Mouse (Mus musculus): Measurements from ENCODE around the gene 4930562C15Rik.

Gene 4930562C15Rik

GRCm38 (mm10) chr16:4862863-4863483 lies 27.8 kb downstream of the 4930562C15Rik start:
- DNase-seq: peak; percentile 58 to 71

- no peak for DNase-seq
These were observed 28.5 kb downstream of the 4930562C15Rik start for GRCm38 (mm10) chr16:4863742-4864141.

- DNase-seq: peak; percentile 34 to 57
These were observed 31.0 kb downstream of the 4930562C15Rik start for GRCm38 (mm10) chr16:4866101-4866695.

DNA sequence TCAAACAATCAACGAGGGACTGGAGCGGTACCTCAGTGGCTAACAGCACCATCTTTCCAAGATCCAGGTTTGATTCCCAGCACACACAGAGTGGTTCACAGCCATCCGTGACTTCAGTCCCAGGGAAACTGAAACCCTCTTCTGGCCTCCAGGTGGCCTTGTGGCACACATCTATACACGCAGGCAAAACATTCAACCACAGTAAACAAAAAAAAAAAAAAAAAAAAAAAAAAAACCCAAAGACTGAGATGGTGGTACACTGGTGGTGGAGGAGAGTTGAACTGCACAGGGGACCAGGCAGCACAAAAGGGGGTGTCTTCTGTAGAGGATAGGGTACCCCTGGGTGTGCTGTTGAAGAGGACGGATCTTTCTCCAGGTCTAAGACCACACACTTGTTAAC lies 35.3 kb downstream of the 4930562C15Rik start:
- no peak for DNase-seq

- DNase-seq: no peak
These were observed 36.7 kb downstream of the 4930562C15Rik start for GRCm38 (mm10) chr16:4871926-4872325.

GRCm38 (mm10) chr16:4875198-4876032 lies 40.2 kb downstream of the 4930562C15Rik start:
- DNase-seq: peak in 1 of 2 experiments; percentile 34

DNA sequence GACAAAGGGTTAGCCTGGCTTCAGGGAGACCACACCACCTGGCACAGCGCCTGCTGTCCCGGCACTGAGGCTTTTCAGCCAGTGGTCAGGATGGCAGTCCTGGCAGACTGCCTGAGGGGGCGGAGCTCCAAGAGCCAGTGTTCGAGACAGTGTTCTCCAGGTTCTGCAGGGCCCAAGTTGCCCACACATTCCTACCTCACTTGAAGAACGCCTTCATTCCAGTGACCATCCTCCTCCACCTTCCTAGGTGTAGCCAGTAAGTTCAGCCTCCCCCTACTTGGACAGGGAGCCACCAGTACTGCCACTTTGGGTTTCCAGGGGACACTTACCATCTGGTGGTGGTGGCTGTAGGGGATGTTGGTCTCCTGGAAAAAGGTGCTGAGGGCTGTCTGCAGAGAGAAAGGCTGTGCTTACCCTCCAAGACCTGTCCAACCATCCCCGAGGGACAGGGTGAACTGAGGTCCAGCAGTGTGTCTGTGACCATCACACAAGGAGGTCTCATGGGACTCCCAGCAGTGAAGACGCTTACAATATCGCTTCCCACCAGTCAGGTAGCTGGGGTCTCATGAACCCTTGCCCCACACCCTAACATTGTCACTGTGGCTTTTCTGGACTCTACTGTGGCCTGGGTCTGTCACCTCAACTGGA lies 40.9 kb downstream of the 4930562C15Rik start:
- peak; percentile 53 to 78 for DNase-seq

GRCm38 (mm10) chr16:4877195-4877594 lies 42.0 kb downstream of the 4930562C15Rik start:
- DNase-seq: peak in 1 of 2 experiments; percentile 38

- DNase-seq: no peak
These were observed 42.5 kb downstream of the 4930562C15Rik start for GRCm38 (mm10) chr16:4877701-4878100.

GRCm38 (mm10) chr16:4878192-4878885 lies 43.1 kb downstream of the 4930562C15Rik start:
- peak in 1 of 2 experiments; percentile 30 for DNase-seq

DNA sequence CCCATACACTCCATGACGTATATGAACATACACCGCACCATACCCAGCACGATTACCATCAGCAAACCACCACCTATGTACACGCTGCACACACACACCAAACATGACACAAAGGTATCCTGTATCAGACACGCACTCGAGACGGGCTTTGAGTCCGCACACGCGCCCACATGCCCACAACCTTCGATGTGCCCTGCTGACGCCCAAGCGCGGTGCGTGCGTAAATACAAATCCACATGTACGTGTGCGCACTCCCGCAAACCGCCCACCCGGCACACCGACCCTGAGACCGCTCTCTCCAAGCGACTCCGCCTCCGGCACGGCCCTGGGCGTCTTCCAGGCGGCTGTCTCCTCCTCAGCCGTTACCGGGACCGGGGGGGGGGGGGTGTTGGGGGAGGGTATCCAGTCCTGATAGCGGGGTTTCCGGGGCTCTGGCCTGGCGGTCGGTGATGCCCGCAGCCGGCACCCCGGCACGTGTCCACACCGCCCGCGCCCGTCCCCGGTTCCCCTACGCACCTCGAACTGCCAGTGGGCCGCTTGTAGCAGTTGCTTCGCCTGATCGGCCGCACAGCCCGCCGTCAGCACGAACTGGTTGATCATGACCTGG lies 44.0 kb downstream of the 4930562C15Rik start:
- DNase-seq: peak in 1 of 2 experiments; percentile 70

DNA sequence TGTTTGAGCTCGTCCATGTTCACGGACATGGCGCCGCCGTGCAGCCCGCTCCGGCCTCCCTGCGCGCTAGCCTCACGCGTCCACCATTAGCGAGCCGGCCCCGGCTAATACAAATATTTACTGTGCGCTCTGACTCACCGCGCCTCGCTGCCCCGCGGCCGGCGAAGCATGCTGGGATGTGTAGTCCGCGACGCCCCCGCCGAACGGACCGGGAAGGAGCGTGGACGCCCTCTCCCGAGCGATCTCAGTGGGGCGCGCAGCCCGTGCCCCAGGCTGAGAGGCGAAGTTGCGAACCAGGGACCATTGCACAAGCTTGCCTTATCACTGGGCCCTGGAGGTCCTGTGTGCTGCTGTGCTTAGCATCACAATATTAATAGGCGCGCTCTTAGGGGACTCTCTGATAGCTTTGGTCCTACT lies 44.5 kb downstream of the 4930562C15Rik start:
- DNase-seq: peak; percentile 93 to 95

DNA sequence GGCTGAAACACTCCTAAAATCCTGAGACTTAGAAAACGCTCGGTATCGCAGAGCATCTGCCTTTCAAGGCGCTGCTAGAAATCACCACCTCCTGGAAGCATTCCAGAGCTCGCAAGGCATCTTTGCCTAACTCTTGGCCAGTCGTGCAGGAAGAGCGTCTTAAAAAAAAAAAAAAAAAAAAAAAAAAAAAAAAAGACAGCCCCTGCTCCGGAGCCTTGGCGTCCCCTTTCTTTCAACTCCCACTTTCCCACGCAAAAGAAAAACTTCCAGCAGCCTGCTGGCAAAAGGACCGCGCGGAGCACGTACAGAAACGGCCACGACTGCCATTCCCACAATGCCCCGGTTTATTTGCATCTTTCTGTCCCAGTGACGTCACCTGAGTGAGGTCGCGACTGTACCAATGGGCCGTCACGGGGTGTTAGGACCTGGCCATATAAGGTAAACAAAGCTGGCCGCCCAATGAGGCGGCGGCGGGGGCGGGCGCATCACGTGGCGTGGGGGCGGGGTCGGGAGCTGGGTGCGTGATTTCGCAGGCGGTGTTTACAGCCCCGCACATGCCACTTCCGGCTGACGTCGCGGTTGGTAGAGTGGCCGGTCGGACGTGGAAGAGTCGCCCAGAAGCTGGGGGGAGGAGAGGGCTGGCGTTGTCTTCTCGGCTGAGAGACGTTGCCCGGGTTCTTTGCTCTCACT lies 45.1 kb downstream of the 4930562C15Rik start, which contains the start of gene Ubald1:
Gene Ubald1, minus strand, starts transcription at position 180 of the 690 bp plus-strand sequence.
- DNase-seq: peak; percentile 98 to 100

DNA sequence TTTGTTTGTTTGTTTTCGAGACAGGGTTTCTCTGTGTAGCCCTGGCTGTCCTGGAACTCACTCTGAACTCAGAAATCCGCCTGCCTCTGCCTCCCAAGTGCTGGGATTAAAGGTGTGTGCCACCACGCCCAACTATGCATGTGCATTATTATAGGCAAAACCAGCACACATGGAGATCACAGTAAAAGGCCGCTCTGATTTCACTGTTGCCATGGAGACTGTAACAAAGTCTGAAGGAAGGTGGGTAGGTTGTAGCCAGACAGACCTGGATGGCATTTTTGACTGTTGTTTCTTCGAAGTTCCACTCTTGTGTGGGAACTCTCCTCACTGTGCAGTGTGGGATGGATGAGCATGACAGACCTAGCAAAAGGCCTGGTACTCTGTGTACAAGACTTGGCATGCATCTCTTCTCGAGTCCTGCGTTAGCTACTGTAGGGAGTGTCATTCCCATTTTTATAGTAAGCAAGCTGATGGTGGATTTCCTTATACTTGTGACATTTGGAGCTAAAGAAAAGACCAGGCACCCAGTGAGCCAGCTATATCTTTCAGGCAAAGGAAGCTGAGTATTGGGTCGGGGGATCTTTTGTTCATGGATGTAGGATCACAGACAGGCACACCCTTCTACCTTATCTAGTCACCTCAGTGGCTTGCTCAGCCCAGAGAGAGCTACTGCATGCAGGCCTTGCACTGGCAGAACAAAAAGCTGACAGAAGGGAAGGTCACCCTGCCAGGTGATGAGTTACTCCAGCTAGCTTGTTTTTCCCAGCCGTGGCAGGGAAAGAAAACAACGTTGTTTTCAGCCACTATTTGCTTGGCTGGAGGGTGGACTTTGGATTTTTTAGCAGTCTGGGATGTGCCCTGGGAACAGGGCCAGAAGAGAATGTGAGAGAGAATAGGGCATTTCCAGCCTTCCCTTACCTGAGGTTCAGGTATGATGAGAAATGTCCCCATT lies 46.5 kb downstream of the 4930562C15Rik start:
- DNase-seq: no peak

- DNase-seq: no peak
These were observed 49.7 kb downstream of the 4930562C15Rik start for GRCm38 (mm10) chr16:4884930-4885329.

DNA sequence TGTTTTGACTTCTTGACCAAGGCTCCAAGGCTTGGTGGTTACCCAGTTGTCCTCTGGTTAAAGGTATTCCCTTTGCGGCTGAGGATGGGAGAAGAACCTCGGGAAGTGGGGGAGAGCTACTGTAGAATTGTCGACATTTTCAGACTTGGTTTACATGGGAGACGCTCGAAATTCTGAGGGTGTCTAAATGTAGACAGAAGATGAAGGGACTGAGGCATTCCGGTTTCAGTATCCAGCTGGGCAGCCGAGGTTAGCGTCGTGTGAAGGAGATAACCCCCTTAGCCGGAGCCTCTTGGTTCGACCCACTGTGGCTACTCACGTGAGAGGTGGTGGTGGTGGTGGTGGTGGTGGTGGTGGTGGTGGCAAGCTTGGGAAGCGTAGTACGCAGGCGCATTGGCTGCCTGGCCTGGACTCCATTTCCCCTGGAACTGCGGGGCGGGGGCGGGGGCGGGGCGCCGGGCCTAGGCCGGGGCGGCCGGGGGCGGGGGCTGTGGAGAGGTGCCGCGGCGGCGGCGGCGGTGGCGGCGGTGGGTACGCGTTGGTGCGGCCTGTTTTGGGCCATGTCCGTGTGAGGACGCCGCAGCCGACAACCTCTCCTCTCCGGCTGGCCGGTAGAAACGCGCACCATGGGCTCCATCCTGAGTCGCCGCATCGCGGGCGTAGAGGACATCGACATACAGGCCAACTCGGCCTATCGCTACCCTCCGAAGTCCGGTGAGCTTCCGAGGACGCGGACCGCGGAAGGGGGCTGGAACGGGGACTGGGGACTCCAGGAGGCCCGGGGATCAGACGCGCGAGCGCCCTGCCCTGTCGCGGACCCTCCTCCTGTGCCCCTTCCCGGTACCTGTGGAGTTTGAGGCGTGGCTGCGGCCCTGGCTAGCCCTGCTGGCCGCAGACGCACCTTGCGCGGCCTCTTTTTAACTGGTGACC lies 50.8 kb downstream of the 4930562C15Rik start, which contains the start of gene Mgrn1:
Gene Mgrn1, plus strand, starts transcription at position 490 of the 930 bp plus-strand sequence.
- peak; percentile 88 to 95 for DNase-seq

DNA sequence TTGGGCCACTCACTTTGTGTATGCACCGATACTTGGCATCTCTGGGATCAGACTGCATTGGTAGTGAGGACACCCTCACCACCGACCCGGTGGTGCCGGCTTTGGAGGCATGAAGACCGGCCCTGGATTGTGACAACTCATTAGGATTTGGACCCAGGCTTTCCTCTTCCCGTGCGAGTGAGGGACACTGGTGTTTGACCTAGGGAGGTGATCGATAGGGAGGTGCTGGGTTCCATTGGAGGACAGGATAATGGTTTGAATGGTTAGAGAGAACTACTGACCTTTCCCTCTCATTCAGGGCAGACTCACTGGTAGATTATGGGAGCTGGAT lies 51.4 kb downstream of the 4930562C15Rik start:
- DNase-seq: no peak

DNA sequence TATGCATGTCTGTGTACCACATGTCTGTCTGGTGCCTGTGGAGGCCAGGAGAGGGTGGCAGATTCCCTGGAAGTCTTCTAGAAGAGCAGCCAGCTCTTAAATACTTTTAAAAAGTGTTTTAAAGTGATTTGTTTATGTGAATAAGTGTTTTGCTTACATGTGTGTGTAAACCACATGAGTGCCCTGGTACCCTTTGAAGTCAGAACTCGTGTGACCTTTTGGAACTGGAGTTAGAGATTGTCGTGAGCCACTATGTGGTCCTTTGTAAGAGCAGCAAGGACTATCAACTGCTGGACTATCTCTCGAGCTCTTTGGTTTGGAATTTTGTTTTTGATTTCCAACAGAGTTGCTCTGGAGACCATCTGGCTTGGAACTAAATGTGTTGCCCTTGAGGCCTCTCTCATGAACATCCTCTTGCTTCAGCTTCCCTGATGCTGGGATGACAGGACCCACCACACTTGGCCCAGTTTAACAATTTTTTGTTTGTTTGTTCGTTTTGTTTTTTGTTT lies 55.0 kb downstream of the 4930562C15Rik start:
- no peak for DNase-seq

DNA sequence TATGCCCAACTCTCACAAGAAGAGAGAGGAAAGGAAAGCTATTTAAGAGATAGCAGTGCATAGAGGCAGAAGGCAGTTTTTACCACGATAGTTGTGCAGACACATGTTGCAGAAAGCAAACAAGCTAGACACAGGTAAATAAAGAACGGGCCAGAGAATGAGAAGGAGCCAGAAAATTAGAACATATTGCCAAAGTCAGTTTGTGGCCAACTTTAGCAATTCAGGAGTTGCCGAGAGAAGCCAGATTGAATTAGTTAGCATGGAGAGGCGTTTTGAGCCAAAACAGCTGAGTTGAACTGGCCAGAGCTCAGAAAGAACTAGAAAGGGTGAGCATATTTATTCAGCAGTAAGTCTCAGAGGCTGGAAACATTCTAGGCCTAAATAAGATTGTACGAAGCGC lies 57.0 kb downstream of the 4930562C15Rik start:
- DNase-seq: no peak

All from cerebellum, postnatal 25 days (tissue).